Mouse (Mus musculus) CD8-positive naive resting alpha-beta T cell, adult 57 days (primary cell): Measurements from ENCODE around the gene Adgrg3. TPM values are rescaled to one million over a fixed set of nuclear protein-coding genes. Genes with fewer than 3 reads are reported as not detected.

Experiments
- total RNA-seq: library from RNA; stranded (reverse); gene quantifications from one replicate; pipeline ENCODE4 v1.2.4, GENCODE M21; 2023

Gene Adgrg3
- 10.5 TPM for total RNA-seq

GRCm38 (mm10) chr8:95017451-95017850, at the start of gene Adgrg3:
Gene Adgrg3, plus strand, starts transcription at chr8:95017692.

GRCm38 (mm10) chr8:94974467-94975165, 42.9 kb upstream of the Adgrg3 start, which contains the start of gene Adgrg1:
Gene Adgrg1, plus strand, starts transcription at chr8:94974751.

GRCm38 (mm10) chr8:95054927-95055510, 37.5 kb downstream of the Adgrg3 start, which contains the start of gene Drc7:
Gene Drc7, plus strand, starts transcription at chr8:95055103.

GRCm38 (mm10) chr8:95080381-95081341, 63.2 kb downstream of the Adgrg3 start, which contains the start of gene Katnb1:
Gene Katnb1, plus strand, starts transcription at chr8:95081186.

Other genes starting within 250 kb of the Adgrg3 start
- not detected for gene Cx3cl1, start 245.7 kb upstream of the Adgrg3 start, total RNA-seq
- gene Ccl17, start 207.2 kb upstream of the Adgrg3 start, total RNA-seq: not detected
- gene Coq9, start 179.4 kb upstream of the Adgrg3 start, total RNA-seq: 39.6 TPM
- gene Ciapin1, start 179.3 kb upstream of the Adgrg3 start, total RNA-seq: 60.7 TPM
- gene Polr2c, start 160.2 kb upstream of the Adgrg3 start, total RNA-seq: 56.6 TPM
- 0.40 TPM for gene Dok4, start 141.4 kb upstream of the Adgrg3 start, total RNA-seq
- gene Ccdc102a, start 99.6 kb upstream of the Adgrg3 start, total RNA-seq: 10.8 TPM
- gene Adgrg5, start 94.0 kb upstream of the Adgrg3 start, total RNA-seq: 135 TPM
- 1.3 TPM for gene Adgrg1, start 42.9 kb upstream of the Adgrg3 start, total RNA-seq
- gene Drc7, start 37.4 kb downstream of the Adgrg3 start, total RNA-seq: not detected
- 17.4 TPM for gene Katnb1, start 63.5 kb downstream of the Adgrg3 start, total RNA-seq
- gene Kifc3, start 185.1 kb downstream of the Adgrg3 start, total RNA-seq: 9.9 TPM